In genomic region chr3:129836051-129836697, GRCm38 (mm10) we compare ENCODE assay signal across 8 mouse cellular contexts. TPM values are rescaled to one million over a fixed set of nuclear protein-coding genes. Genes with fewer than 3 reads are reported as not detected.
DNase-seq lines count a peak whose midpoint lies in the region; ATAC-seq lines count a peak whose summit lies in the region.

No protein-coding gene starts in this region.

- WGBS in heart, embryonic 14.5 days: 14% methylated on average over 11 of the region's 11 CpGs
- WGBS in hindbrain, embryonic 10.5 days: 17% methylated on average over 11 of the region's 11 CpGs
- 22% methylated on average over 11 of the region's 11 CpGs for WGBS in limb, embryonic 13.5 days
- WGBS in midbrain, embryonic 15.5 days: 11% methylated on average over 11 of the region's 11 CpGs

- no peaks in the 10 kb centered on the region for H3K36me3 ChIP-seq in heart, embryonic 14.5 days (ENCODE audit: control insufficient read depth, insufficient read depth, low read length)
- no peaks in the 10 kb centered on the region for H3K36me3 ChIP-seq in hindbrain, embryonic 10.5 days
- H3K36me3 ChIP-seq in limb, embryonic 13.5 days: no peaks in the 10 kb centered on the region
- no peaks in the 10 kb centered on the region for H3K36me3 ChIP-seq in midbrain, embryonic 15.5 days (replicated peaks)

- DNase-seq in heart, postnatal 14 days: no peak
- DNase-seq in hindbrain, embryonic 10.5 days (ENCODE audit: low spot score): peak; percentile 27
- no peak for DNase-seq in cerebellum, postnatal 25 days
- DNase-seq in frontal cortex, postnatal 14 days (ENCODE audit: low spot score in 2 of 2): no peak

- H3K4me1 ChIP-seq in heart, embryonic 14.5 days (ENCODE audit: control insufficient read depth in 2 of 2, insufficient read depth in 2 of 2, low read length in 2 of 2): peaks cover 8 to 9% of the 10 kb centered on the region in 2 experiments; a peak in 3 of 4 replicates
- peaks cover 11% of the 10 kb centered on the region; the same call in 1 of the 2 replicates for H3K4me1 ChIP-seq in hindbrain, embryonic 10.5 days (replicated peaks)
- no peaks in the 10 kb centered on the region for H3K4me1 ChIP-seq in limb, embryonic 13.5 days
- 0 out of 2 replicates have a peak, but pooled peaks cover 2% of the 10 kb centered on the region for H3K4me1 ChIP-seq in midbrain, embryonic 15.5 days

- ATAC-seq in heart, embryonic 14.5 days (ENCODE audit: insufficient number of reproducible peaks, insufficient read depth, low FRiP score, low read depth): peak; percentile 44; the same call in 1 of the 2 replicates
- ATAC-seq in limb, embryonic 13.5 days (ENCODE audit: low FRiP score, low read depth): no peak
- ATAC-seq in midbrain, embryonic 15.5 days (replicated peaks): no peak
- no peak for ATAC-seq in granulocyte monocyte progenitor cell, adult 5-6 weeks (replicated peaks; ENCODE audit: poor library complexity, severe bottlenecking)

- H3K4me3 ChIP-seq in heart, embryonic 14.5 days (ENCODE audit: control insufficient read depth in 1 of 2, insufficient read depth in 1 of 2, low read depth in 1 of 2, low read length in 2 of 2): 0 out of 4 replicates have a peak overlapping the region, but pooled peaks of 1 of the 2 experiments have one; percentile 0
- H3K4me3 ChIP-seq in hindbrain, embryonic 10.5 days: peak overlapping the region; percentile 16; the same call in 1 of the 2 replicates
- no peak overlapping the region for H3K4me3 ChIP-seq in limb, embryonic 13.5 days
- no peak overlapping the region for H3K4me3 ChIP-seq in midbrain, embryonic 15.5 days

- no peaks in the 10 kb centered on the region for H3K9me3 ChIP-seq in heart, embryonic 14.5 days (ENCODE audit: control insufficient read depth, low read length)
- no peaks in the 10 kb centered on the region for H3K9me3 ChIP-seq in hindbrain, embryonic 10.5 days
- H3K9me3 ChIP-seq in limb, embryonic 13.5 days: no peaks in the 10 kb centered on the region
- H3K9me3 ChIP-seq in midbrain, embryonic 15.5 days: no peaks in the 10 kb centered on the region

- no peak overlapping the region for H3K9ac ChIP-seq in heart, embryonic 14.5 days (ENCODE audit: low read length)
- H3K9ac ChIP-seq in limb, embryonic 13.5 days: peak overlapping the region; percentile 8; the same call in 1 of the 2 replicates
- no peak overlapping the region for H3K9ac ChIP-seq in midbrain, embryonic 15.5 days

- no peaks in the 10 kb centered on the region for H3K27me3 ChIP-seq in heart, embryonic 14.5 days (ENCODE audit: control insufficient read depth, insufficient read depth, low read length)
- H3K27me3 ChIP-seq in hindbrain, embryonic 10.5 days (ENCODE audit: insufficient read depth, poor library complexity, severe bottlenecking): no peaks in the 10 kb centered on the region
- H3K27me3 ChIP-seq in limb, embryonic 13.5 days: no peaks in the 10 kb centered on the region
- H3K27me3 ChIP-seq in midbrain, embryonic 15.5 days (replicated peaks): 0 out of 2 replicates have a peak, but pooled peaks cover 3% of the 10 kb centered on the region

- peak overlapping the region; percentile 45 to 77 for H3K27ac ChIP-seq in heart, embryonic 14.5 days (replicated peaks in 1 of 2; ENCODE audit: control insufficient read depth in 1 of 2, insufficient read depth in 1 of 2, low read depth in 2 of 2, low read length in 2 of 2)
- peak overlapping the region; percentile 59 for H3K27ac ChIP-seq in hindbrain, embryonic 10.5 days
- no peak overlapping the region for H3K27ac ChIP-seq in limb, embryonic 13.5 days
- no peak overlapping the region for H3K27ac ChIP-seq in midbrain, embryonic 15.5 days

- peak overlapping the region; percentile 52 for H3K4me2 ChIP-seq in heart, embryonic 14.5 days (ENCODE audit: low read length)
- peak overlapping the region; percentile 34 for H3K4me2 ChIP-seq in limb, embryonic 13.5 days (replicated peaks)
- H3K4me2 ChIP-seq in midbrain, embryonic 15.5 days: peak overlapping the region; percentile 5; the same call in 1 of the 2 replicates

- intact Hi-C loops in heart, postnatal 14 days (cut with DNase I): loop anchor here (10.0 kb wide), 1 partner anchor 879 kb away; no protein-coding TSS in a partner anchor

RNA-seq across cellular contexts. Expression of gene Cfi, which starts 0.5 kb away (rescaled TPM):
- polyA plus RNA-seq in heart, embryonic 14.5 days (2014; fragmentation: Nextera tagmentation; extraction: Ambion mirVana): 2.7 and 3.4 TPM in 2 replicates
- 1 to 10 TPM in 1 of 2 experiments, under 1 TPM in 1; 0.61 to 1.3 TPM for total RNA-seq in heart, postnatal 14 days (2021)
- polyA plus RNA-seq in hindbrain, embryonic 10.5 days (2016; fragmentation: Nextera tagmentation; extraction: Ambion mirVana): 0.33 and 0.51 TPM in 2 replicates
- 0.31 and 0.47 TPM in 2 replicates for polyA plus RNA-seq in limb, embryonic 13.5 days (2015; fragmentation: Nextera tagmentation; extraction: Ambion mirVana)
- polyA plus RNA-seq in midbrain, embryonic 15.5 days (2015; fragmentation: Nextera tagmentation; extraction: Ambion mirVana): 0.49 and 0.50 TPM in 2 replicates
- not detected in 2 replicates for total RNA-seq in granulocyte monocyte progenitor cell, adult 5-6 weeks (2014; fragmentation: Nextera tagmentation)
- not detected in 2 replicates for total RNA-seq in granulocyte monocyte progenitor cell, adult 5-6 weeks (2017)

RNA-seq across cellular contexts. Expression of gene Gar1, which starts 5.0 kb away (rescaled TPM):
- 14.0 and 21.5 TPM in 2 replicates for polyA plus RNA-seq in heart, embryonic 14.5 days (2014; fragmentation: Nextera tagmentation; extraction: Ambion mirVana)
- total RNA-seq in heart, postnatal 14 days (2021): 10 to 100 TPM; 11.2 to 18.3 TPM
- polyA plus RNA-seq in hindbrain, embryonic 10.5 days (2016; fragmentation: Nextera tagmentation; extraction: Ambion mirVana): 97.3 and 98.8 TPM in 2 replicates
- 69.1 and 72.5 TPM in 2 replicates for polyA plus RNA-seq in limb, embryonic 13.5 days (2015; fragmentation: Nextera tagmentation; extraction: Ambion mirVana)
- polyA plus RNA-seq in midbrain, embryonic 15.5 days (2015; fragmentation: Nextera tagmentation; extraction: Ambion mirVana): 41.6 and 46.0 TPM in 2 replicates
- total RNA-seq in granulocyte monocyte progenitor cell, adult 5-6 weeks (2014; fragmentation: Nextera tagmentation): 137 and 179 TPM in 2 replicates
- 23.3 and 26.8 TPM in 2 replicates for total RNA-seq in granulocyte monocyte progenitor cell, adult 5-6 weeks (2017)

RNA-seq across cellular contexts. Expression of gene Rrh, which starts 13.8 kb away (rescaled TPM):
- not detected in 2 replicates for polyA plus RNA-seq in heart, embryonic 14.5 days (2014; fragmentation: Nextera tagmentation; extraction: Ambion mirVana)
- total RNA-seq in heart, postnatal 14 days (2021): not detected
- polyA plus RNA-seq in hindbrain, embryonic 10.5 days (2016; fragmentation: Nextera tagmentation; extraction: Ambion mirVana): 0.09 and 0.14 TPM in 2 replicates
- polyA plus RNA-seq in limb, embryonic 13.5 days (2015; fragmentation: Nextera tagmentation; extraction: Ambion mirVana): 0.15 and 0.17 TPM in 2 replicates
- 0.17 and 0.21 TPM in 2 replicates for polyA plus RNA-seq in midbrain, embryonic 15.5 days (2015; fragmentation: Nextera tagmentation; extraction: Ambion mirVana)
- not detected in 2 replicates for total RNA-seq in granulocyte monocyte progenitor cell, adult 5-6 weeks (2014; fragmentation: Nextera tagmentation)
- total RNA-seq in granulocyte monocyte progenitor cell, adult 5-6 weeks (2017): 0.31 TPM in 1 of 2 replicates, not detected in the other

RNA-seq across cellular contexts. Expression of gene Lrit3, which starts 32.3 kb away (rescaled TPM):
- polyA plus RNA-seq in heart, embryonic 14.5 days (2014; fragmentation: Nextera tagmentation; extraction: Ambion mirVana): not detected in 2 replicates
- total RNA-seq in heart, postnatal 14 days (2021): not detected
- polyA plus RNA-seq in hindbrain, embryonic 10.5 days (2016; fragmentation: Nextera tagmentation; extraction: Ambion mirVana): not detected in 2 replicates
- polyA plus RNA-seq in limb, embryonic 13.5 days (2015; fragmentation: Nextera tagmentation; extraction: Ambion mirVana): not detected in 2 replicates
- polyA plus RNA-seq in midbrain, embryonic 15.5 days (2015; fragmentation: Nextera tagmentation; extraction: Ambion mirVana): not detected in 2 replicates
- total RNA-seq in granulocyte monocyte progenitor cell, adult 5-6 weeks (2014; fragmentation: Nextera tagmentation): not detected in 2 replicates
- not detected in 2 replicates for total RNA-seq in granulocyte monocyte progenitor cell, adult 5-6 weeks (2017)

RNA-seq across cellular contexts. Expression of gene Pla2g12a, which starts 42.2 kb away (rescaled TPM):
- 67.3 and 67.9 TPM in 2 replicates for polyA plus RNA-seq in heart, embryonic 14.5 days (2014; fragmentation: Nextera tagmentation; extraction: Ambion mirVana)
- 10 to 100 TPM; 25.1 to 30.6 TPM for total RNA-seq in heart, postnatal 14 days (2021)
- 27.6 and 28.1 TPM in 2 replicates for polyA plus RNA-seq in hindbrain, embryonic 10.5 days (2016; fragmentation: Nextera tagmentation; extraction: Ambion mirVana)
- polyA plus RNA-seq in limb, embryonic 13.5 days (2015; fragmentation: Nextera tagmentation; extraction: Ambion mirVana): 21.3 and 22.0 TPM in 2 replicates
- polyA plus RNA-seq in midbrain, embryonic 15.5 days (2015; fragmentation: Nextera tagmentation; extraction: Ambion mirVana): 36.7 and 37.4 TPM in 2 replicates
- 13.4 and 30.8 TPM in 2 replicates for total RNA-seq in granulocyte monocyte progenitor cell, adult 5-6 weeks (2014; fragmentation: Nextera tagmentation)
- 14.1 and 20.9 TPM in 2 replicates for total RNA-seq in granulocyte monocyte progenitor cell, adult 5-6 weeks (2017)

Comparison
In these comparisons a context has a peak if more than half of its experiments do, and no peak if none do; other contexts are left out.
1. H3K27ac ChIP-seq: peak in heart, embryonic 14.5 days (2 of 2) and hindbrain, embryonic 10.5 days (single experiment); none in limb, embryonic 13.5 days (single experiment) and midbrain, embryonic 15.5 days (single experiment).
2. Peak in every context shown above with its lines, with median percentiles within 50 percentile points of each other: H3K4me2 ChIP-seq.